Mouse (Mus musculus) layer of hippocampus, adult 11-12 months (tissue): ENCODE data around the gene Art3.
A peak's percentile ranks its signal among the peaks of the same experiment; 100 is the strongest.
"Not testable (repeated sequence)": the region's sequence is repeated elsewhere in the genome, so short reads cannot be mapped to it uniquely, and the experiment has no call there.

Experiments
- DNase-seq: peaks from one replicate; pipeline ENCODE4 v3.0.0; 2022; ENCODE audit warnings: low spot score

Art3 gene

DNA sequence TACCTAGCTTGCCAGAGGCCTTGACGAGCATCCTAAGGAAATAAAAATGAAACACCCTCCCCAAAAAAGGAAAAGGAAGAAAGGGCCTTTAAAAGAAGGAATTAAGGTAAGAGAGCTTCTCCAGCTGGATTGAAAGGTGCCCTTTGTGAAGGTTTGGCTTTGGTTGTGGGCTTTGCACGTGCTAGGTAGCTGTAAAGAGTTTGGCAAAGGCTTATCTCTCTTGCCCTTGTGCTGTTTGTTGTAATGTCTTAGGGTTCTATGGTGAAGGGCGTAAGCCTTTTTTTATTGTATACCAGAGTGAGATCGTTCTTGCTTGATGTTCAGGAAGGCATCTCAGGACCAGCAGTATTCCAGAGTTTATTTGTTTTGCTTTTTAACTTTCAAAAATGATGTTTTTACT is 9.0 kb downstream of the Art3 start:
- no peak for DNase-seq

DNA sequence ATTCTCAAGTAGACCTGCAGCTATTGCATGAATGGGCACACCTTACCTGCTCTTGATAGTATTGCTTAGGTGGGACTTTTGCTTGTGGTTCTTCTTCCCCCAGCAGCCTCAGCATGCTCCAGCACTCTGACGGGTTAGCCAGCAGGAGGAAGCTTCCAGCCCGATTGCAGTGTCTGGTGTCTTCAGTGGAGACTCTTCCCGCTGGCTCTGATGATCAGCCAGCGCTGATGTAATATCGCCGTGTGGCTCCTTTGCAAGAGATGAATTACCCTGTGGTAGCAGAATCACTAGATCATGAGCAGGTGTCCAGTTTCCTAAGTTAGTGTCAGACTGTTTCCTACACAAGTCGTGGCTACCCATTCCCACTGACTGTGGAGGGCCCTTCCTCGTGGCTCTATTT is 13.4 kb downstream of the Art3 start:
- DNase-seq, result no peak

DNA sequence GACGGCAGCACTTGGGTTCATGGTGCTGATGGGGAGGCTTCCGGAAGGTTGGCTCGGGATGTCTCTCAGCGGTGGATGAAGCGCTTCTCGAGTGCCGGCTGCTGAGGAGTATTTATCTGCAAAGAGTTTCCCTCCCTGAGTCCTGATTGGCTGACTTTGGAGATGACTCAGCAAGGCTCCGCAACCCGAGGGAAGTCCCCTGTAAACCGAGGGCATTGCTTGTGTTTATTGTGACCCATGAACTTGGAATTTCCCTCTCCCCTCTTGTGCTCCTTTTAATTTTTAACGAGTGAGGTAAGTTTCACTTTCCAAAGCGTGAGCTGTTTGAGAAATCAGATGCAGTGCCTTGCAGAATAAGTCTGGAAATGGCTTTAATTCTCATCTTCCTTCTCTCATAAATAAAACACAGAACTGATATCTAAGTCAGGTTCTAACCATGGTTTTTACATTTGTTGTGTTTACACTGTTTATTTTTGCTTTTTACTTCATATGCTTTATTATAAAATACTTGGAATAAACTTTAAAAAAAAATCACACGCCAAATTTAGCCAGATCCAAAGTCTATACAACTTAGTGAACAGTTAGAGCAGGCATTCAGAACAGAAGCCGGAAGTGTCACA is 17.3 kb downstream of the Art3 start, which contains the start of gene Cxcl10:
Gene Cxcl10, minus strand, starts transcription at position 96 of the 620 bp plus-strand sequence.
- DNase-seq, result peak; percentile 19

DNA sequence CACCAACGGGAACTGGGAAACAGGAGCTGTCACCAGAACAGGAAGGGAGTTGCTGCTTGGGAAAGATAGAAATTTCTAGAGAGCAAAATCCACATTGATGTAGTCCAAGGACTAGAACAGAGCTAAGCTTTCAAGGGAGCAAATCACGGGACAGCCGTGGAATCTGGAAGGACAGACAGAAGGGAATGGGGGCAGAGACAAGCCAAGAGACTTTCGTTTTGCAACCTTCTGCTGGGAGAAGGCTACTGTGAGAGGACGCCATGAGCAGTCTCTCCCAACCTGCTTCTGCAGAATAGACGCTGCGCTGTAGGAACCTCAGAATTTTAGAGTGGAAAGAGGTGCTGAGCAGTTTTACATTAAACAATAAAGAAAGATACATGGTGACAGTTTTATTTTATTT is 18.1 kb downstream of the Art3 start:
- no peak for DNase-seq

DNA sequence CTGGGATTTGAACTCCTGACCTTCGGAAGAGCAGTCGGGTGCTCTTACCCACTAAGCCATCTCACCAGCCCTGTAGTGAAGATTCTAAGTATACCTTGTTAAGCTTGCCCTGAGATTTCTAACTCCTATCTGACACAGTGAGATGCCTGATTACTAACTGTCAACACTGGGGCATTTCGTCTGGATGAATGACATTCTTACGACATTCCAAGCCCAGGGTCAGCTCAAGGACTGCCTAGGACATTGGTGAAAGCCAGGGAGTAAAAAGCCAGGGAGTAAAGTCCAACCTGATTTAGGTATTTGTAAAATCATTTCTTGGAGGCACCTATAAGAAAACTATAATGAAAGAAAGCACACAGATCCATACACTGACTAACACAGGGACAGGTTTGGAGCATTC is 21.1 kb downstream of the Art3 start:
- not testable (repeated sequence) for DNase-seq

DNA sequence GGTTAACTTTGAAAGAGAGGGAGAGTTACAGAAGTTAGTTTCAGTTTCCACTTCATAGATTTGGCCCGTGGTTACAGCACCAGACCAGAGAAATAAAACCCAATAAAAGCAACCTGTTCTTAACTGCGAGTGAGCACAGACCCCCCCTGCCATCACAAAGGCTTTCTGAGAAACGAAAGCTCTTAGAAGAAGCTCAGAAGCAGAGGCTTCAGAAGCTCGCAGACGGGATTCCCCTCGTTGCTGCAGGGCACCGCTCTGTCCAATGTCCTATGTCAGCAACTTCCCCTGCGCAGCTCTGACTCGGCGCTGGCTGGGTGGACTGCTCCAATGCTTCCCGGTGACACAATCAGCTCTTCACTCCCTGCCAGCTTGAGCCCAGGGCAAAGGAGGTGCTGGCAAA is 21.9 kb downstream of the Art3 start:
- peak; percentile 12 for DNase-seq

DNA sequence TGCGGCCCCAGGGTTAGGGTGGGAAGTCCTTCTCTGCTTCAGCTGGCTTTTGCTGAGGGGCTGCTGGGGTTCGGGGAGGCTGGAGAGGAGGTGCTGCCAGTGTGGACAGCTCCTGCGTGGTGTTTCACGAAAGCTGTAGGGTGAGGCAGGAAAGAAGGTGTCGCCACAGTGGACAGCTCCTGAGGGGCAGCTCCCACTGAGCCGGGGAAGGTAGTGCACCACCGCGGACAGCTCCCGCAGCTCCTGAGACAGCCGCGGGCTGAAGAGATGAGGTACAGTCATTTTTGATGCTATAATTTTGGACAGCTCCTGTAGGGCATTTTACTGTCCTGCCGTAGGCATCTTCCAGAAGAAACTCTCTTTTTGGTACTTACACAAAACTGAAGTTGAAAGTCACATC is 26.4 kb downstream of the Art3 start:
- no peak for DNase-seq

DNA sequence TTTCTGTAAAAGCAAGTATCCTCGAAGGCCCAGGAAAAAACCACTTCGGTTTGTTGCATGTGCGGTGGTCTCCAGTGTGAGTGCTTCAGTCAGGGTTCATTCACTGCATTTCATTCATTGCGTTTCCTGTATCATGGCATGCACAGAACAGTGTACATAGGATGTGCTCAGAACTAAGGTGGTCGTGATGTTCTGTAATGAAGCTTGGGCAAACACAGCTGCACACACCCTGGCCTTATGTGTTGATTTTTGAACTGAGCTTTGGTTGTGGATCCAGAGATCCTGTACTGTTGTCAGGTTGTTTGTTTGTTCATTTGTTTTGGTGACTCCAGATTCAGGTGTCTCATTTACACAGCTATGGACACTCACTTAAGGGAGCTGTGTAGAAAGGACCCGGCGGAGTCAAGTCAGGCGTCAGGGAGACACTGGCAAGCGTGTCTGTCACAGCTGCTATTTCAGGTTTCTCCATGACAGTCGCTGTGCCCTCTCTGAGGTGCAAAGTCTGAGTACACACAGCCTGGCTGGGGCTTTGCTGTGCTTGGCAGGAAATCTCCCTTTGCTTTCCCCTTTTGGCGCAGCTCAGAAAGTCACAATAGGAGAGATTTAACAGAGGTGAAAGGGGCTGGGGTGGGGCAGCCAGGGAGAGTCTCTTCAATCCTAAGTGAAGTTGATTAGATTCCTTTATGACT is 27.3 kb downstream of the Art3 start:
- DNase-seq, result no peak

DNA sequence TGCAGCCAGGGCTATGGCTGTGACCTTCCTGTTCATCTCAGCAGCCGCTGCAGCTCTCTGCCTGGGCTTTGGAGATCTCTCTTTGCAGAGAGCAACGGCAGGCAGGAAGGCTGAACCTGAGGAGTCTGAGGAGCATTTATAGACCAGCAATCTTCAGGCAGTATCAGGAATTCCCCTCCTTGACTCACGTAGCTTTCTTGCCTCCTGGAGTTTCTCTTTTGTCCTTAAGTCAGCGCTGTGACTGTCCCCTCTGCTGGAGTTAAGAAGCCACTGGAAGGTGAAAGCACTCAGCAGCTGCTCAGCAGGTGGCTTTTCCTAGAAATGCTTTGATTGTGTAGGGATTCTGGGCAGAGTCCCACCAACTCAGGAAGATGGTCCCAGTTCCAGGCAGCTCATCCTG is 31.6 kb downstream of the Art3 start:
- no peak for DNase-seq

DNA sequence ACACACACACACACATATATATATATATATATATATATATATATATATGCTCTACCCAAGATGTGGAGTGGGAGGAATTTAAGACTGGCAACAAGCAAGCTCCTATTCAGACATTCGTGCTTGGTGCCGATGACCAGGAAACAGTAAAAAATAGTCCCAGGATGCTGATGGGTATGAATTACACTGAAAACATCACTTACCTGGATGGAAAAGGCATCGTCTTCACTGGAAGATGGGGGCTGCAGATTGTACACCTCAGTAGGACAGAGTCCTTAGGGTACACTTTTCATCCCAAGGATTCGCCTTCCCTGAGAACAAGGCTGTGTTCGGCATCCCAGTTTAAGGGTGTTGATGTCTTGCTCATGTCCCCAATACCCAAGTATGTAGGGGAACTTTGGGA is 32.4 kb downstream of the Art3 start:
- no peak for DNase-seq

DNA sequence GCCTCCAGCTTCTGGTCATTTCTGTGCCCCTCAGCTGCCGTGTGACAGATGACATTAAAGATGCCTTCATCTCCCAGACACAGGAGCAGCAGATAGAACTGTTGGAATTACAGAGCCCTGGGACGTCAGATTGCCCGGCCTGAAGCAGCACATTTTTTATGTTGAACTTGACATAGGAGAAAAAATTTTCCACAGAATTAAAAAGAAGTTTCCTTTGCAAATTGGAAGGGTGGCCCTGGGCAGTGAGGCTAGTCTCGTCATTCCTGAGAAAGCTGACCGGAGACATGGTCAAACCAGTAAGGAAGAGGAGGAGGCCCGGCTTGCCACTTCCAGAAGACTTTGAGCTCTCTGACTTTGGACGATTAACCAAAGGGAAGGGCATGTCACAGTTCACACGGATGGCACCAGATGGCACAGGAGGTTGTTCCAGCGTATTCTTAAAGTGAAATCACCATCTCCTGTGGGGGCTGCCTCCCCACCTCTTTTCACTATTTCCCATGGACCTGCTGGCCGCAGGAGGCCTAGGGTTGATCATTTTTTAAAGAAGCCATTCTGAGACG is 33.6 kb downstream of the Art3 start:
- no peak for DNase-seq

DNA sequence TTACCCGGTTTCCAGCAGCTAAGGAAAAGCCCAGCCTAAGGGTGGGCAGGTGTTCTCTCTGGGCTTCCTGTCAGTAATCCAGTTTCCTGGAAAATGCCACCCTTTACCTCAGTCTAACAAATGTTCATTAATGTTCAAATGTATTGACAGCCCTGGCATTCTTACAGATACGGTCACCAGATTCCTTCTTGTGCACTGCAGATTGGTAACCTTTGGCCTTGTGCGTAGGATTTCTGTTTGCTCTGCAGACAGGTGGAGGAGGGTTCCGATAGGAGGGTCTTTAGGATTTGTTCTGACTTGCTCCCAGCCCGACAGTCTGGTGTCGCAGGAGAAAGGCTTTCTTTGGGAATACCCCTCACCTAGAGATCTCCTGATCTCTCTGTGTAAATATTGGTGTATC is 34.9 kb downstream of the Art3 start:
- no peak for DNase-seq

DNA sequence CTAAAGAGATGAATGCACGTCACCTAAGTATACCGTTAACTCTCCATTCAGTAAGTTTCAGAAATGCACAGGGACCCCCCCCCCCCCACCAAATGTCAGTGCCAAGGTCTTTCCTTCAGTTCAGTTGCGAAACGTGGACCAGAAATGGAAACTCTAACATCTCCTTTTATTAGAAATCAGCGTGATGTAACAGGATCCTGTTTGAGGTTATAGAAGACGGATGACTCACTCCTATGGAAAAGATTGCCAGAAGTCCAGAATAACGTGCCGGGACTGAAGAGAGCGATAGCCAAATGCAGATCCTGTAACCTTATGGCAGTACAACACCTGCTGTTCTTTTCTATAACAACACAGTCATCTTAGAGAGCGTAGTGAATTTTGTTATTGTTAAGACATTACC is 36.8 kb downstream of the Art3 start:
- DNase-seq, result no peak

DNA sequence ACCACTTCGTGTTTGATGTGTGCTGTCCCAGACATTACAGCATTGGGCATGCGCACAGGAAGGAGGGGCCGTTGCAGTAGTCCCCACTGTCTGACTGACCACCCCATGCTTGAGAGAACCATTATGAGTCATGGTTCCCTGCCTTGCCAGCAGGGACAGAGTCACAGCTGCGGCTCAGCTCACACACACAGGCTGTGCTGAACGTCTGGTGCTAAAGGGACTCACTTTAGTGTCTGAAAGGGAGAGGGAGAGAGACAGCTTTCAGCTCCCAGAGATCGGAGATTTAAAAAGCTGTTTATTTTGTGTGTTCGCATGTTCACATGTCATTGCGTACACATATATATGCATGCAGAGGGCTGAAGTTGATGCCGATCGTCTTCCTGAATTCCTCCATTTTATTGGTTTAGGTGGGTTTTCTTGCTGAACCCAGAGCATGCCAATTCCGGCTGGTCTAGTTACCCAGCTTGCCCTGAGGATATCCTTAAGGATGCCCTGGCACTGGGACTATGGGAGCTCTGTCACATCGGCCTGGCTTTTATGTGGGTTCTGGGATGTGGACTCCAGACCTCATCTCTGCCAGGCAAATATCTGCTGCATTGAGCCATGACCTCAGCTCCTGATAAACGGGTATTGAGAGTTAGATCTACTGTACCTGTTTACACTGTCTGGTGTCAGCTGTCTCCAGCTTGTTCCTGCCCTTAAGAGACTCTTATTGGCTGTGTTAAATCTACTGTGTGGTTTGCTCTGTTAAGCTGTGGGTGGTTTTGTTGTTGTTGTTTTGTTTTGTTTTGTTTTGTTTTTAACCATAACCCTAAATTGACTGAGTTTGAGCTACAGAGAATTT is 37.7 kb downstream of the Art3 start:
- DNase-seq, result peak; percentile 53

DNA sequence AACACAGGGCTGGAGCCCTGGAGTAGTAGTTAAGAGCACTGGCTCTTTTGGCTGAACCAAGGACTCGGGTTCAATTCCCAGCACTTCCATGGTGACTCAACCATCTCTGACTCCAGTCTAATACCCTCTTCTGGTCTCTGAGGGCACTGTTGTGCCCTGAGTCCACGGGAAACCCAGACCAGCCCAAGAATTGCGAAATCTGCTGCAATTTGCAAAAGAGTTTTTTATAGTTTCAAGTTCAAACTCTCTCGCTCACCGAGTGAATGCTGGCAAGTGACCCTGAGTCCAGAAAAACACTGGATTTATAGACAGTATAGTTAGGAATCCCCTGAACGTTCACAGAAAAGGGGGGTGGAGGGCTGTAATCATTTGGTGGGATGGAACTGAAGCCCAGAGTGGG is 38.8 kb downstream of the Art3 start:
- no peak for DNase-seq

DNA sequence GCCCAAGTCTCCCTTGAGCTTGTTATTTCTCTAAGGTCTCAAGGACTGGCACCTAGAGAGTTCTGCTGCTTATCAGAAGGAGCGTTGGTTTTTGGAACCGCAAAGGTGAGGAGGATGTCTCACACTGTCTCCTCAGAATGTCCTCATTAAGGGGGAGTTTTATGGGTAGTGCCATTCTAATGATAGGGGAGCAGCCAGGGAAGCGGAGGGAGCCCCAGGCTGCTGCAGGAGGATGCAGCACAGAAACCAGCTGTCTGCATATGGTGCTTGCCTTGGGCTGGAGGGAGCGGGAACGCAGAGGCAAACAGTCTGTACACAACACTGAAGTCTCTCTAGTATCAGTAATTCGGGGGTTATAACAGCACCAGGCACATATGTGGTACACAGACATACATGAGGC is 39.3 kb downstream of the Art3 start:
- no peak for DNase-seq

DNA sequence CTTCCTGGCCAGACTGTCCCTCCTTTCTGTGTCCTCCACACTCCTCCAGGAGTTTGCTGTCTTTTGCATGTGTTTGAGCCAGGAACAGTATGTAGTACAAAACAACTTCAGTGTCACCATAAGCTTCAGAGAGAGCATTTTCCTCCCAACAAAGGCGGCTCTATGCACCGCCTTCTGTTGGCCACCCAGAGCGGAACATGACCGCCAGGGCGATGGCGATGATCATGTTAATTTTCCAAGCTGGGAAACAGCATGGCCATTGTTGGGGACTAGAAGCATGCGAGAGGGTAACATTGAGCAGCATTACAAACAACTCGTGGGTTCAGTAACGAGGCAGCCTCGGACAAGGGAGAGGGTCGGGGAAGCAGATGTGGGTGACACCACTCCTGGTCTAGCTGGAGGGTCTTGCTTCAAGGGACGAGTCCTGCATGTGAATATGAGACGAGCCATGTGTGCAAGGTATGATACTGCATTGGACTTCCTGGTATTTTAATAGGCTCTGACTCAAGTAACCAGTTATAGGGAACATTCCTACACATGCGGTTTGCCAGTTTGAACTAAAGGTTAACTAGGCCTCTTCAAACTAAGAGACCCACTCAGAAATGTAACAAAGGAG is 39.8 kb downstream of the Art3 start:
- DNase-seq, result peak; percentile 21

DNA sequence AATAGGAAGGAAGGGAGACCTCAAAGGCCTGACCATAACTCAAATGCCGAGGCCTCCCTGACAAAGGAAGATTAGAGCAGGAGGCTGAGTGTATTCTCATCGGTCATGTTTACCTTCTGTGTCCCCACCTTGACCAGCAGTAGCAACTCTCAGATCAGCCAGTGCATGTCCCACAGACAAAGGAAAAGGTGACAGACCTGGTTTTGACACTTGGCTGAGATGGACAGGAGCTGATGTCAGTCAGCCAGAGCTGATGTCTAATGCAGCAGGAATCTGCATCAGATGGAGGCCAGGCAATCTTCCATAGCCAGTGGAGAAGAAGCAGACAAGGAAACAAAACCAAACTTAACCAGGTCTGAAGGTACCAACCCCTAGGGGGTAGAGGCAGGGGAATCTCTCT is 41.0 kb downstream of the Art3 start:
- no peak for DNase-seq

DNA sequence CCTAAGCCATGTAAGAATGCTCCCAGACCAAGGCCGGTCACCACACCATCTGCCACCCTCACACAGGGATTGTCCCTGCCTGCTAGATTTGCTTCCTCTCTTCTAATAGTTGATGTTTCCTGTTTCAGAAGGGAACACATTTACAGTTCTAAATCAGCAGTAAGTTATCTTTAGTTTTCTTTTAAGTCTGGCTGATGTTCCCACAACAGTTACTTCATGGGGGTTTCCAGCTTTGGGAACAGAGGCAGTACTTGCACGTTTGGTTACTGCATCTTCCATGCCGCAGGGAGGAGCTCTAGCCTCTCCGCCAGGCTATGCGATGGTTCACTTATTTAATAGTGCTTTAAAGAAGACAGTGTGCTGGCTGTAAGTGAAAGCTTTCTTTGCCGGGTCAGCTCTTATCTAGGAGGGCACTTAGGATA is 43.1 kb downstream of the Art3 start:
- DNase-seq, result no peak

DNA sequence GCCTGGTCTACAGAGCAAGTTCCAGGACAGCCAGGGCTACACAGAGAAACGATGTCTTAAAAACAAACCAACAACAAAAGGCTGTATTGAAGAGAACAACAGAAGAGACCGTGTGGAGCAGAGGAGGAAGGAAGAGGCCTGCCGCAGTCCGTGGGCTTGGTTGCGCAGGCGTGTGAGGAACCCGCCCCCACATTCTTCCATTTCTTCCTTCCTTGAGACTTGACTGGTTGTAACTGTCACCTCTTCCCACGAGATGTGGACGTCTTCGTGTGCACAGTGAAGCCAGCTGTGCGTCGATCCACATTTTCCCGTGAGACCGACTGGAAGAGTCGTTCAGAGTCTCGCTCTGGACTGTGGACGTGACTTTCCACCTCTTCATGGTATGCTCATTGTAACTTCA is 43.7 kb downstream of the Art3 start:
- DNase-seq, result no peak

DNA sequence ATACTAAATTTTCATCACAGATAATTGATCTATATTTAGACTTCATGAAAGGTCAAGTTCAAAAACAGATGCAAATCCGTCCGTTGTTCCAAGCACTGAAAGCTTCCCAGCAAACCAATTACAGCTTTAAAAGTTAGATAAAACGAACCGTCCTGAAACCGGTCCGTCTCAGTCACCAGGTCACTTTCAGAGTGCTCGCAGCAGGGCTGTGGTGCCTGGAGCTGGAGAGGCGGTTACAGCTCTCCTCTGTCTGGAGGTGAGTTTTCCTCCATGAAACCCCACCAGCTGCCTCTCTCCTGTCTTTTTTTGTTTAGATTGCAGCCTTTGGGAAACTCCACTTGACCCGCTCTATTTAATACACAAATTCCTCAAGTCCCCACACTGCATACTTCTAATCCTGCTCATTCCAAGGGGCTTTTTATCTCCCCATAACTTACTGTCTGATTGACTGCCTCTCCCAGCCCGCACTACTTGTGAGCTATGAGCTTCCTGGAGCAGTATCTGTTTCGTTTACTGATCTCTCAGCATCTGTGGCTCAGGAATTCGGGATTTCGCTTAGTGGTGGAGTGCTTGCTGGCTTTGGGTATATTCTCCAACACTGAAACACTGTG is 45.3 kb downstream of the Art3 start:
- no peak for DNase-seq
